Mouse (Mus musculus) heart, embryonic 13.5 days (tissue): ENCODE data around the gene Ifnb1. TPM values are rescaled to one million over a fixed set of nuclear protein-coding genes. Genes with fewer than 3 reads are reported as not detected.
"Not testable (repeated sequence)": the region's sequence is repeated elsewhere in the genome, so short reads cannot be mapped to it uniquely, and the experiment has no call there.

Experiments used
- ATAC-seq: fragments of 200-750 bp; cut with Nextera tagmentation; 2 replicates; pipeline ENCODE4 v1.8.0; 2017; ENCODE audit warnings: moderate TSS enrichment; ENCODE audit not compliant: insufficient number of reproducible peaks, low FRiP score, low TSS enrichment; ENCODE audit errors: extremely low read depth
- H3K27ac ChIP-seq: fragments of 300-500 bp; sonication (generic); replicated peaks from 2 replicates; pipeline ENCODE4 v1.5.1; 2015; ENCODE audit warnings: moderate library complexity, mild to moderate bottlenecking, inconsistent platforms
- H3K27me3 ChIP-seq: fragments of 300-500 bp; sonication (generic); replicated peaks from 2 replicates; pipeline ENCODE4 v1.6.1; 2015; ENCODE audit warnings: mild to moderate bottlenecking, inconsistent platforms
- H3K36me3 ChIP-seq: fragments of 300-500 bp; sonication (generic); 2 replicates; pipeline ENCODE4 v1.6.1; 2015; ENCODE audit warnings: mild to moderate bottlenecking, inconsistent platforms
- H3K4me1 ChIP-seq: fragments of 300-500 bp; sonication (generic); 2 replicates; pipeline ENCODE4 v1.6.1; 2015; ENCODE audit warnings: inconsistent platforms
- H3K4me2 ChIP-seq: fragments of 300-500 bp; sonication (generic); 2 replicates; pipeline ENCODE4 v1.6.1; 2015; ENCODE audit warnings: inconsistent platforms, mild to moderate bottlenecking, moderate library complexity
- H3K4me3 ChIP-seq: fragments of 300-500 bp; sonication (generic); 2 replicates; pipeline ENCODE4 v1.5.1; 2015; ENCODE audit warnings: moderate library complexity, mild to moderate bottlenecking, inconsistent platforms
- H3K9ac ChIP-seq: fragments of 300-500 bp; sonication (generic); 2 replicates; pipeline ENCODE4 v1.6.1; 2015; ENCODE audit warnings: inconsistent platforms, mild to moderate bottlenecking, moderate library complexity
- H3K9me3 ChIP-seq: fragments of 300-500 bp; sonication (generic); 2 replicates; pipeline ENCODE4 v1.6.1; 2016; ENCODE audit warnings: inconsistent platforms
- WGBS: fragments of 180-500 bp; shearing (Covaris S2); methylation state at CpG from one replicate; pipeline ENCODE4 v1.1.7; 2015; ENCODE audit warnings: mixed read lengths; 5-methylcytosine and 5-hydroxymethylcytosine counted together
- polyA plus RNA-seq: library from polyadenylated mRNA; unstranded; fragments of >200 nt; fragmentation: Nextera tagmentation; extraction: Ambion mirVana; gene quantifications from 2 replicates; pipeline ENCODE4 v1.2.1, GENCODE M21; 2015

The Ifnb1 gene
- polyA plus RNA-seq: not detected in 2 replicates

- H3K36me3 ChIP-seq: no peaks in the 10 kb centered on the region
- H3K4me1 ChIP-seq: peaks cover 9% of the 10 kb centered on the region
- no peak within 1 kb of the TSS for H3K4me2 ChIP-seq
- no peak within 1 kb of the TSS for H3K9ac ChIP-seq
- WGBS: 75% methylated on average over 4 of the region's 4 CpGs
- H3K27ac ChIP-seq: no peak within 1 kb of the TSS
- H3K9me3 ChIP-seq: no peaks in the 10 kb centered on the region
- H3K4me3 ChIP-seq: no peak within 1 kb of the TSS
- peaks cover 6% of the 10 kb centered on the region; the same call in 1 of the 2 replicates for H3K27me3 ChIP-seq
- ATAC-seq: no peak
These were observed at the start of gene Ifnb1 for GRCm38 (mm10) chr4:88522674-88523073. Gene Ifnb1 (minus strand): TSS chr4:88522774.

- 67% methylated on average over 1 of the region's 1 CpGs for WGBS
- Histone ChIP-seq H3K4me1 (no peaks in the 10 kb centered on the region), H3K9me3 (no peaks in the 10 kb centered on the region), H3K36me3 (no peaks in the 10 kb centered on the region), H3K4me2 (no peak within 1 kb of the TSS), H3K9ac (no peak within 1 kb of the TSS), H3K27ac (no peak within 1 kb of the TSS), H3K4me3 (no peak within 1 kb of the TSS), H3K27me3 (no peaks in the 10 kb centered on the region)
- ATAC-seq: no peak
These were observed 49.1 kb upstream of the Ifnb1 start, which contains the start of gene Ifna14 for GRCm38 (mm10) chr4:88571698-88572097. Gene Ifna14 (minus strand): TSS chr4:88571798.

- no peak overlapping the region for H3K27ac ChIP-seq
- no peaks in the 10 kb centered on the region for H3K36me3 ChIP-seq
- H3K4me3 ChIP-seq: no peak overlapping the region
- no peak overlapping the region for H3K4me2 ChIP-seq
- H3K27me3 ChIP-seq: no peaks in the 10 kb centered on the region
- no peaks in the 10 kb centered on the region for H3K4me1 ChIP-seq
- WGBS: 88% methylated on average over 1 of the region's 1 CpGs
- no peak for ATAC-seq
- H3K9ac ChIP-seq: no peak overlapping the region
- no peaks in the 10 kb centered on the region for H3K9me3 ChIP-seq
These were observed 39.2 kb upstream of the Ifnb1 start for GRCm38 (mm10) chr4:88561791-88562190.

GRCm38 (mm10) chr4:88558145-88558544, 35.6 kb upstream of the Ifnb1 start, which contains the start of gene Ifna15:
Gene Ifna15 (minus strand): TSS chr4:88558245.
- H3K27me3 ChIP-seq, H3K4me3 ChIP-seq, ATAC-seq, H3K4me2 ChIP-seq, H3K4me1 ChIP-seq, H3K36me3 ChIP-seq, H3K27ac ChIP-seq, H3K9me3 ChIP-seq, H3K9ac ChIP-seq: not testable (repeated sequence)

- peak overlapping the region; percentile 82 for H3K4me2 ChIP-seq
- peaks cover 10% of the 10 kb centered on the region for H3K4me1 ChIP-seq
- WGBS: 28% methylated on average over 22 of the region's 22 CpGs
- peak overlapping the region; percentile 74 for H3K9ac ChIP-seq
- ATAC-seq: no peak
- no peaks in the 10 kb centered on the region for H3K27me3 ChIP-seq
- H3K9me3 ChIP-seq: no peaks in the 10 kb centered on the region
- H3K4me3 ChIP-seq: peak overlapping the region; percentile 54
- no peak overlapping the region for H3K27ac ChIP-seq
- no peaks in the 10 kb centered on the region for H3K36me3 ChIP-seq
These were observed 27.8 kb upstream of the Ifnb1 start for GRCm38 (mm10) chr4:88550161-88550945.

GRCm38 (mm10) chr4:88547986-88548385, 25.4 kb upstream of the Ifnb1 start:
- H3K4me1 ChIP-seq: peaks cover 7% of the 10 kb centered on the region; the same call in 1 of the 2 replicates
- ATAC-seq: no peak
- no peaks in the 10 kb centered on the region for H3K9me3 ChIP-seq
- no peaks in the 10 kb centered on the region for H3K36me3 ChIP-seq
- H3K27ac ChIP-seq: no peak overlapping the region
- no peak overlapping the region for H3K4me2 ChIP-seq
- no peaks in the 10 kb centered on the region for H3K27me3 ChIP-seq
- WGBS: 73% methylated on average over 1 of the region's 1 CpGs
- H3K4me3 ChIP-seq: no peak overlapping the region
- H3K9ac ChIP-seq: no peak overlapping the region

DNA sequence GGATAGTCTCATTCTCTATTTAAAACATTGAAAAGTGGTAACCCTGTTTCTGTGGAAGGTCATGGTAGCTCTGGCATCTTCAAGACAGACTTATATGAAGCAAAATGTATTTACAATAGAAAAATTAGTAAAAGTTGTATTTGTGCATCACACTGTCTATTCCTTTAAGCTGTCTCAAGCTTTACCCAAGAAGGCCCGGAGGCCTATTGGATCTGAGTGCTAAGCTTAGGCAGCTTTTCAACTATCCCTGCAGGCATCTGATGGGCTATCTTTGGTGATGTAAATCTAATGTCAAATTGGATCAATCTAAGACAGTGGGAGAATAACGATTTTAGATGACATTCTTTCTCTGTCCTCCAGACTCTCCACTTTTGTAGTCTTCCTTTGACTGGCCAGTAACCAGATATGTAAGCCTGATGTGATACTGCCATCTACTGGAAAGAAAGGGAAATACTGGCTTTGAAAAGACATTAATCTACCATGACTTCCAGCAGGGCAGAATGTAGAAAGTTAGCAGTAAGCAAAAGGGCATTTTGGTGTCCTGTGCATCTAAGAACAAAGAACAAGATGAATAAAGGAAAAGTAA, 21.2 kb upstream of the Ifnb1 start:
- 44% methylated on average over 2 of the region's 2 CpGs for WGBS
- no peak for ATAC-seq
- H3K4me2 ChIP-seq: no peak overlapping the region
- no peak overlapping the region for H3K9ac ChIP-seq
- no peaks in the 10 kb centered on the region for H3K4me1 ChIP-seq
- H3K36me3 ChIP-seq: no peaks in the 10 kb centered on the region
- no peaks in the 10 kb centered on the region for H3K27me3 ChIP-seq
- H3K4me3 ChIP-seq: no peak overlapping the region
- H3K9me3 ChIP-seq: no peaks in the 10 kb centered on the region
- H3K27ac ChIP-seq: no peak overlapping the region

GRCm38 (mm10) chr4:88537328-88537727, 14.8 kb upstream of the Ifnb1 start:
- Histone ChIP-seq H3K27me3 (no peaks in the 10 kb centered on the region), H3K9ac (no peak overlapping the region), H3K4me3 (no peak overlapping the region), H3K9me3 (no peaks in the 10 kb centered on the region), H3K4me1 (0 out of 2 replicates have a peak, but pooled peaks cover 6% of the 10 kb centered on the region), H3K27ac (no peak overlapping the region), H3K4me2 (peak overlapping the region; percentile 28), H3K36me3 (no peaks in the 10 kb centered on the region)
- no peak for ATAC-seq
- WGBS: 49% methylated on average over 12 of the region's 12 CpGs

GRCm38 (mm10) chr4:88536640-88537039, 14.1 kb upstream of the Ifnb1 start:
- 61% methylated on average over 7 of the region's 7 CpGs for WGBS
- H3K27me3 ChIP-seq: no peaks in the 10 kb centered on the region
- no peaks in the 10 kb centered on the region for H3K9me3 ChIP-seq
- H3K27ac ChIP-seq: no peak overlapping the region
- no peak for ATAC-seq
- H3K4me2 ChIP-seq: no peak overlapping the region
- H3K36me3 ChIP-seq: no peaks in the 10 kb centered on the region
- H3K4me3 ChIP-seq: no peak overlapping the region
- 0 out of 2 replicates have a peak, but pooled peaks cover 6% of the 10 kb centered on the region for H3K4me1 ChIP-seq
- H3K9ac ChIP-seq: no peak overlapping the region

DNA sequence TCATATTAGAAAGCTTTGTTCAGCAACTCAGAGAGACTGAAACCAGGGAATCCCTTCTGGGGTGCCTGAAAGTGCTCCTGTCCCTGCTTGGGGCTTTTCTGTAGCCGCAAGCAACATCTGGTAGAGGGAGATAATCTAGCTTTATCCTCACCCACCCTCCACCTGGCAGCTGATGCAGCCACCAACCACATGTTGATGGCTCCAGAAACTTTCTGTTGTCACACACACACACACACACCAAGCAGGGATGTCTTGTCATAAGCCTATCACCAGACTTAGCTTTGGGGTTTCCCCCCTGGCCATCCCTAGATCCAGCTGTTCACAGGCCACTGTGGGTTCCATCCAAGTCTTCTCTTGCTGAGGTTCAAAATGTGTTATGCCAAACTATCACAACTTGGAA, 13.2 kb upstream of the Ifnb1 start:
- ATAC-seq: no peak
- Histone ChIP-seq H3K9me3 (no peaks in the 10 kb centered on the region), H3K27me3 (no peaks in the 10 kb centered on the region), H3K4me1 (0 out of 2 replicates have a peak, but pooled peaks cover 6% of the 10 kb centered on the region), H3K9ac (no peak overlapping the region), H3K36me3 (no peaks in the 10 kb centered on the region), H3K27ac (no peak overlapping the region), H3K4me2 (no peak overlapping the region), H3K4me3 (no peak overlapping the region)
- 85% methylated on average over 1 of the region's 1 CpGs for WGBS

DNA sequence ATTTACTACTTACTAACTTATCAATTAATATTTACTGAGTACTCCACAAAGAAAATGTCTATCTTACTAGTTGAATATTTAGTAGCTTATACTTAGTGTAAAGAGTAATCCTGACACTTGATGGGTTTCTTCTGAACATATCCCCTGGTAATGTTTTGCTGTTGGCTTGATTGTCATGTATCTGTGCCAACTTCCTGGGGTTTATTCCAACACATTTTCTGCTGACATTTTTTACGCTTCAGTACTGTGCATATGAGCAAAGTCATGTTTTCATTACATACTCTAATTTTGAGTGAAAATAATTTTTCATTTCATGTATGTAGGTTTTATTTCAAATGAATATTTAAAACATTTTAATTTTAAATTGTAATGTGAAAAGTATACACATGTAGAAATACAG, 12.3 kb upstream of the Ifnb1 start:
- 64% methylated on average over 1 of the region's 1 CpGs for WGBS

More for the DNA sequence above, 12.3 kb upstream of the Ifnb1 start:
- Histone ChIP-seq H3K9ac (no peak overlapping the region), H3K4me2 (no peak overlapping the region), H3K4me1 (0 out of 2 replicates have a peak, but pooled peaks cover 6% of the 10 kb centered on the region), H3K4me3 (no peak overlapping the region), H3K27me3 (no peaks in the 10 kb centered on the region), H3K36me3 (no peaks in the 10 kb centered on the region), H3K9me3 (no peaks in the 10 kb centered on the region), H3K27ac (no peak overlapping the region)
- ATAC-seq: no peak
